Mouse (Mus musculus): Measurements from ENCODE around the gene Zfp281. TPM values are rescaled to one million over a fixed set of nuclear protein-coding genes. Genes with fewer than 3 reads are reported as not detected.

Zfp281 gene
- polyA plus RNA-seq, 1 experiment from 2014 or later: 31.5 TPM

- H3K27ac ChIP-seq: no peak overlapping the region
- no peak overlapping the region for H3K4me2 ChIP-seq (replicated peaks)
- H3K4me1 ChIP-seq: peaks cover 18% of the 10 kb centered on the region
- no peak overlapping the region for H3K4me3 ChIP-seq
- H3K9me3 ChIP-seq: no peaks in the 10 kb centered on the region
- no peak overlapping the region for H3K9ac ChIP-seq
- WGBS: 21% methylated on average over 10 of the region's 10 CpGs
- ATAC-seq (ENCODE audit: insufficient number of reproducible peaks, insufficient read depth, low FRiP score, low TSS enrichment): no peak
- no peaks in the 10 kb centered on the region for H3K36me3 ChIP-seq
- H3K27me3 ChIP-seq: no peaks in the 10 kb centered on the region
Measured at GRCm38 (mm10) chr1:136661939-136662563, 37.4 kb downstream of the Zfp281 start.

GRCm38 (mm10) chr1:136664921-136665582 is 40.4 kb downstream of the Zfp281 start:
- H3K9me3 ChIP-seq: no peaks in the 10 kb centered on the region
- ATAC-seq (ENCODE audit: insufficient number of reproducible peaks, insufficient read depth, low FRiP score, low TSS enrichment): no peak
- H3K27me3 ChIP-seq: no peaks in the 10 kb centered on the region
- no peak overlapping the region for H3K4me3 ChIP-seq
- H3K4me2 ChIP-seq (replicated peaks): no peak overlapping the region
- H3K36me3 ChIP-seq: no peaks in the 10 kb centered on the region
- H3K9ac ChIP-seq: no peak overlapping the region
- WGBS: 41% methylated on average over 6 of the region's 6 CpGs
- no peak overlapping the region for H3K27ac ChIP-seq
- peaks cover 18% of the 10 kb centered on the region for H3K4me1 ChIP-seq

- no peak for ATAC-seq (ENCODE audit: insufficient number of reproducible peaks, insufficient read depth, low FRiP score, low TSS enrichment)
- no peaks in the 10 kb centered on the region for H3K36me3 ChIP-seq
- H3K9me3 ChIP-seq: no peaks in the 10 kb centered on the region
- 67% methylated on average over 2 of the region's 2 CpGs for WGBS
- H3K27me3 ChIP-seq: no peaks in the 10 kb centered on the region
- no peak overlapping the region for H3K4me3 ChIP-seq
- H3K9ac ChIP-seq: no peak overlapping the region
- no peak overlapping the region for H3K4me2 ChIP-seq (replicated peaks)
- H3K4me1 ChIP-seq: peaks cover 13% of the 10 kb centered on the region
- no peak overlapping the region for H3K27ac ChIP-seq
Measured at GRCm38 (mm10) chr1:136666513-136666912, 41.8 kb downstream of the Zfp281 start.

- no peak for ATAC-seq (ENCODE audit: insufficient number of reproducible peaks, insufficient read depth, low FRiP score, low TSS enrichment)
- no peak overlapping the region for H3K9ac ChIP-seq
- H3K4me2 ChIP-seq (replicated peaks): no peak overlapping the region
- H3K36me3 ChIP-seq: no peaks in the 10 kb centered on the region
- no peak overlapping the region for H3K4me3 ChIP-seq
- H3K9me3 ChIP-seq: no peaks in the 10 kb centered on the region
- H3K4me1 ChIP-seq: peaks cover 10% of the 10 kb centered on the region; the same call in 1 of the 2 replicates
- H3K27ac ChIP-seq: no peak overlapping the region
- H3K27me3 ChIP-seq: no peaks in the 10 kb centered on the region
- WGBS: 60% methylated on average over 7 of the region's 7 CpGs
Measured at GRCm38 (mm10) chr1:136669926-136670325, 45.2 kb downstream of the Zfp281 start.

- 16% methylated on average over 16 of the region's 16 CpGs for WGBS
- no peak overlapping the region for H3K4me3 ChIP-seq
- H3K4me2 ChIP-seq (replicated peaks): peak overlapping the region; percentile 21
- no peaks in the 10 kb centered on the region for H3K36me3 ChIP-seq
- H3K27ac ChIP-seq: no peak overlapping the region
- H3K9me3 ChIP-seq: no peaks in the 10 kb centered on the region
- H3K4me1 ChIP-seq: peaks cover 10% of the 10 kb centered on the region; the same call in 1 of the 2 replicates
- peaks cover 2% of the 10 kb centered on the region; the same call in 1 of the 2 replicates for H3K27me3 ChIP-seq
- no peak overlapping the region for H3K9ac ChIP-seq
- ATAC-seq (ENCODE audit: insufficient number of reproducible peaks, insufficient read depth, low FRiP score, low TSS enrichment): no peak
Measured at GRCm38 (mm10) chr1:136670421-136670820, 45.7 kb downstream of the Zfp281 start.

GRCm38 (mm10) chr1:136671767-136672434 is 47.2 kb downstream of the Zfp281 start:
- H3K36me3 ChIP-seq: no peaks in the 10 kb centered on the region
- no peak overlapping the region for H3K9ac ChIP-seq
- peaks cover 10% of the 10 kb centered on the region; the same call in 1 of the 2 replicates for H3K4me1 ChIP-seq
- WGBS: 77% methylated on average over 12 of the region's 12 CpGs
- H3K4me2 ChIP-seq (replicated peaks): no peak overlapping the region
- no peak overlapping the region for H3K4me3 ChIP-seq
- ATAC-seq (ENCODE audit: insufficient number of reproducible peaks, insufficient read depth, low FRiP score, low TSS enrichment): no peak
- H3K27me3 ChIP-seq: peaks cover 2% of the 10 kb centered on the region; the same call in 1 of the 2 replicates
- no peak overlapping the region for H3K27ac ChIP-seq
- no peaks in the 10 kb centered on the region for H3K9me3 ChIP-seq

- Histone ChIP-seq H3K9ac (no peak overlapping the region), H3K27ac (no peak overlapping the region), H3K4me2 (replicated peaks) (no peak overlapping the region), H3K4me1 (peaks cover 10% of the 10 kb centered on the region; the same call in 1 of the 2 replicates), H3K9me3 (no peaks in the 10 kb centered on the region), H3K27me3 (peaks cover 2% of the 10 kb centered on the region; the same call in 1 of the 2 replicates), H3K4me3 (no peak overlapping the region), H3K36me3 (no peaks in the 10 kb centered on the region)
- 83% methylated on average over 6 of the region's 6 CpGs for WGBS
- ATAC-seq (ENCODE audit: insufficient number of reproducible peaks, insufficient read depth, low FRiP score, low TSS enrichment): no peak
Measured at GRCm38 (mm10) chr1:136672564-136672963, 47.9 kb downstream of the Zfp281 start.

GRCm38 (mm10) chr1:136673293-136673692 is 48.6 kb downstream of the Zfp281 start:
- H3K9ac ChIP-seq: no peak overlapping the region
- no peak overlapping the region for H3K4me3 ChIP-seq
- no peak overlapping the region for H3K4me2 ChIP-seq (replicated peaks)
- H3K27ac ChIP-seq: no peak overlapping the region
- WGBS: 42% methylated on average over 4 of the region's 4 CpGs
- ATAC-seq (ENCODE audit: insufficient number of reproducible peaks, insufficient read depth, low FRiP score, low TSS enrichment): no peak
- H3K4me1 ChIP-seq: peaks cover 10% of the 10 kb centered on the region; the same call in 1 of the 2 replicates
- H3K36me3 ChIP-seq: no peaks in the 10 kb centered on the region
- H3K27me3 ChIP-seq: peaks cover 2% of the 10 kb centered on the region; the same call in 1 of the 2 replicates
- H3K9me3 ChIP-seq: no peaks in the 10 kb centered on the region

- WGBS: 21% methylated on average over 25 of the region's 25 CpGs
Measured at GRCm38 (mm10) chr1:136674548-136675455, 50.1 kb downstream of the Zfp281 start.

GRCm38 (mm10) chr1:136675736-136676444 is 51.2 kb downstream of the Zfp281 start:
- H3K4me3 ChIP-seq: no peak overlapping the region
- WGBS: 90% methylated on average over 16 of the region's 16 CpGs
- peaks cover 2% of the 10 kb centered on the region; the same call in 1 of the 2 replicates for H3K27me3 ChIP-seq
- H3K4me2 ChIP-seq (replicated peaks): no peak overlapping the region
- H3K9ac ChIP-seq: no peak overlapping the region
- ATAC-seq (ENCODE audit: insufficient number of reproducible peaks, insufficient read depth, low FRiP score, low TSS enrichment): no peak
- H3K27ac ChIP-seq: no peak overlapping the region
- H3K36me3 ChIP-seq: no peaks in the 10 kb centered on the region
- H3K9me3 ChIP-seq: no peaks in the 10 kb centered on the region
- H3K4me1 ChIP-seq: peaks cover 7% of the 10 kb centered on the region; the same call in 1 of the 2 replicates

More at GRCm38 (mm10) chr1:136674548-136675455, 50.1 kb downstream of the Zfp281 start:
- Histone ChIP-seq H3K9me3 (no peaks in the 10 kb centered on the region), H3K36me3 (no peaks in the 10 kb centered on the region), H3K4me1 (peaks cover 10% of the 10 kb centered on the region; the same call in 1 of the 2 replicates), H3K4me2 (replicated peaks) (no peak overlapping the region), H3K27ac (no peak overlapping the region), H3K9ac (no peak overlapping the region), H3K27me3 (peaks cover 2% of the 10 kb centered on the region; the same call in 1 of the 2 replicates), H3K4me3 (no peak overlapping the region)
- no peak for ATAC-seq (ENCODE audit: insufficient number of reproducible peaks, insufficient read depth, low FRiP score, low TSS enrichment)
